Mouse (Mus musculus) C2C12 (cell line): Measurements from ENCODE around the gene Fbxl14. TPM values are rescaled to one million over a fixed set of nuclear protein-coding genes. Genes with fewer than 3 reads are reported as not detected.

ENCODE experiments used
- H3K27me3 ChIP-seq: one replicate; pipeline ENCODE4 v1.6.1; 2011; ENCODE audit not compliant: control insufficient read depth, insufficient read depth, insufficient read length
- H3K36me3 ChIP-seq: one replicate; pipeline ENCODE4 v1.6.1; 2011; ENCODE audit not compliant: control insufficient read depth, insufficient read depth
- H3K4me3 ChIP-seq: one replicate; pipeline ENCODE4 v1.5.1; 2011; ENCODE audit warnings: mild to moderate bottlenecking, control low read depth; ENCODE audit not compliant: poor library complexity, insufficient read depth, severe bottlenecking
- H3K79me2 ChIP-seq: one replicate; pipeline ENCODE4 v1.6.1; 2011; ENCODE audit not compliant: control insufficient read depth, insufficient read depth
- H3K79me3 ChIP-seq: one replicate; pipeline ENCODE4 v1.6.1; 2011; ENCODE audit warnings: low read depth, control low read depth
- H3ac ChIP-seq: one replicate; pipeline ENCODE3; 2011; ENCODE audit warnings: low read depth; ENCODE audit not compliant: control insufficient read depth, insufficient read length
- CEBPB ChIP-seq: IDR thresholded peaks from one replicate; pipeline ENCODE4 v1.6.1; 2011; ENCODE audit warnings: low read depth, mild to moderate bottlenecking, control low read depth, moderate library complexity
- CTCF ChIP-seq: IDR thresholded peaks from one replicate; pipeline ENCODE4 v1.5.1; 2011; ENCODE audit not compliant: control insufficient read depth, insufficient read depth, insufficient read length
- FOSL1 ChIP-seq: IDR thresholded peaks from one replicate; pipeline ENCODE4 v1.8.0; 2011; ENCODE audit warnings: mild to moderate bottlenecking, low read length; ENCODE audit not compliant: poor library complexity, insufficient read depth, severe bottlenecking
- MAX ChIP-seq: IDR thresholded peaks from one replicate; pipeline ENCODE4 v1.6.1; 2011; ENCODE audit warnings: mild to moderate bottlenecking, control low read depth
- MYOD1 ChIP-seq: IDR thresholded peaks from one replicate; pipeline ENCODE4 v1.6.1; 2011; ENCODE audit warnings: low read depth; ENCODE audit not compliant: control insufficient read depth, insufficient read length
- MYOG ChIP-seq: IDR thresholded peaks from one replicate; pipeline ENCODE4 v1.6.1; 2011; ENCODE audit not compliant: control insufficient read depth, insufficient read length; ENCODE audit errors: extremely low read depth
- USF1 ChIP-seq: IDR thresholded peaks from one replicate; pipeline ENCODE4 v1.6.1; 2011; ENCODE audit warnings: low read depth, mild to moderate bottlenecking, control low read depth, moderate library complexity
- polyA plus RNA-seq: library from polyadenylated mRNA; unstranded; fragments of >200 nt; fragmentation: generic; extraction: Trizol; gene quantifications from one replicate; pipeline ENCODE4 v1.2.1, GENCODE M21; 2012; ENCODE audit warnings: missing spikeins

Fbxl14 gene
- polyA plus RNA-seq, 1 experiment = 22.7 TPM

DNA sequence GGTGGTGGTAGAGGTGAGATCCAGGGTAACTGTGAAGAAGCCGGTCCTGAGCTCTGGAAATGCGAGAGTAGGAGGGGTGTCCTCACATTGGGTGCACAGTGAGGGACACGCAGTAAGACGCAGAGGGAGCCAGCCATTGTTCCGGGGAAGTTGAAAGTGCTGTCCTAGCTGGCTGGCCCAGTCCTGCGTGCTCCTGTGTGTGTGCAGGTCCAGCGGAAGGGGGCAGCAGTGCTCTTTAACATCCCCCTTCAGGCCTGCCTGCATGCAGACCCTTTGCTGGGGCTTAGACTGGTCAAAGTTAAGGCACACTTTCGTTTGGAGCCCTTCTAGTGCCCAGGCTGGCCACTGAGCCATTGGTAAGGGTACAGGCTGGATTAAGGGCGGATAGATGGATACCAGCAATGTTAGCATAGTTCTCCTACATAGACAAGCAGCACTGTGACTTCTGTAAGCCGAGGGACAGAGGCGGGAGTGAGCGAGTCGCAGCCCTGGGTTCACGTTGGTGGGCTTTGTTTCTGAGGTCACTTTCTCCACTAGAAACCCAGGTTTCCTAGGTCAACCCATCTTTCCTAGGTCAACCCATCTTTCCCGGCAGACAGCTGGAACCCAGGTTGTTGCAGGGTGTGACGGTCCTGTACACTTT lies 3.6 kb downstream of the Fbxl14 start:
- Histone ChIP-seq H3ac (no peak overlapping the region), H3K36me3 (peaks cover 24% of the 10 kb centered on the region), H3K4me3 (no peak overlapping the region), H3K79me3 (peaks cover 36% of the 10 kb centered on the region), H3K27me3 (no peaks in the 10 kb centered on the region), H3K79me2 (peaks cover 53% of the 10 kb centered on the region)
- TF ChIP-seq MYOG (no peak), MAX (no peak), CEBPB (no peak), MYOD1 (no peak), FOSL1 (no peak), CTCF (no peak), USF1 (no peak)

- Histone ChIP-seq H3K36me3 (peaks cover 24% of the 10 kb centered on the region), H3ac (no peak overlapping the region), H3K79me2 (peaks cover 44% of the 10 kb centered on the region), H3K79me3 (peaks cover 30% of the 10 kb centered on the region), H3K27me3 (no peaks in the 10 kb centered on the region), H3K4me3 (no peak overlapping the region)
- peak; percentile 22 for TF ChIP-seq MYOD1
- no peak for TF ChIP-seq CTCF
Measured at GRCm38 (mm10) chr6:119485486-119485885, 6.0 kb downstream of the Fbxl14 start.

GRCm38 (mm10) chr6:119486381-119487084 lies 7.1 kb downstream of the Fbxl14 start:
- peak; percentile 37 for TF ChIP-seq USF1
- TF ChIP-seq MAX = no peak
- peaks cover 21% of the 10 kb centered on the region for H3K36me3 ChIP-seq
- H3K79me2 ChIP-seq = peaks cover 33% of the 10 kb centered on the region
- H3ac ChIP-seq = no peak overlapping the region
- no peaks in the 10 kb centered on the region for H3K27me3 ChIP-seq
- H3K4me3 ChIP-seq = no peak overlapping the region
- peaks cover 19% of the 10 kb centered on the region for H3K79me3 ChIP-seq

GRCm38 (mm10) chr6:119487085-119487458 lies 7.6 kb downstream of the Fbxl14 start:
- Histone ChIP-seq H3K36me3 (peaks cover 20% of the 10 kb centered on the region), H3K4me3 (no peak overlapping the region), H3K79me3 (peaks cover 14% of the 10 kb centered on the region), H3K79me2 (peaks cover 28% of the 10 kb centered on the region), H3ac (no peak overlapping the region), H3K27me3 (no peaks in the 10 kb centered on the region)
- TF ChIP-seq FOSL1 = no peak
- no peak for TF ChIP-seq MYOG
- TF ChIP-seq MYOD1 = no peak
- no peak for TF ChIP-seq CEBPB
- TF ChIP-seq USF1 = no peak

- TF ChIP-seq CTCF = no peak
- no peak for TF ChIP-seq MYOG
- TF ChIP-seq MAX = no peak
- no peak for TF ChIP-seq FOSL1
- no peak for TF ChIP-seq USF1
- TF ChIP-seq CEBPB = no peak
- no peak for TF ChIP-seq MYOD1
- Histone ChIP-seq H3K27me3 (no peaks in the 10 kb centered on the region), H3ac (no peak overlapping the region), H3K4me3 (no peak overlapping the region), H3K79me2 (peaks cover 23% of the 10 kb centered on the region), H3K79me3 (peaks cover 9% of the 10 kb centered on the region), H3K36me3 (peaks cover 14% of the 10 kb centered on the region)
Measured at GRCm38 (mm10) chr6:119487619-119488018, 8.2 kb downstream of the Fbxl14 start.

DNA sequence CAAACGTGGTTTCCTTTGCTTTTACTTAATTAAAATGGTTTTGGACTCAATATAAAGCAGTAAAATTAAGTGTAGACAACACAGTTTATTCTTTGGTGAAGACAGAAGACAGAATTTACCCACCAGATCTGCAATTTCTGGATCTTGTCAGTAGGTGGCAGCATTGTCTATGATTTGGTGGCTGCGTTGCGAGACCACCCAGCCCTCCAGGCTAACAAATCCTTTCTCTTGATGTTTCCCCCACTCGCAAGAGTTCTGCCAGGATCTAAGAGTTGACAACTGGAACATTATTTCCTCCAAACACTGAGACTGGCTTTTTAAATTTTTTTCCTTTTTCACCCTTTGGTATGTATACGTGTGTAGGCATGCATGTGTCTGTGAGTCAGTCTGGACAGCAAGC lies 10.3 kb downstream of the Fbxl14 start:
- no peaks in the 10 kb centered on the region for H3K27me3 ChIP-seq
- no peak for TF ChIP-seq FOSL1
- peak; percentile 48 for TF ChIP-seq CTCF
- H3K36me3 ChIP-seq = peaks cover under 1% of the 10 kb centered on the region
- no peak overlapping the region for H3ac ChIP-seq
- peaks cover 3% of the 10 kb centered on the region for H3K79me2 ChIP-seq
- H3K4me3 ChIP-seq = no peak overlapping the region
- H3K79me3 ChIP-seq = no peaks in the 10 kb centered on the region
